Mouse (Mus musculus): ENCODE data around the gene Borcs5. TPM values are rescaled to one million over a fixed set of nuclear protein-coding genes. Genes with fewer than 3 reads are reported as not detected.

The Borcs5 gene
- polyA plus RNA-seq, 1 experiment from 2014 or later: 15.1 TPM

DNA sequence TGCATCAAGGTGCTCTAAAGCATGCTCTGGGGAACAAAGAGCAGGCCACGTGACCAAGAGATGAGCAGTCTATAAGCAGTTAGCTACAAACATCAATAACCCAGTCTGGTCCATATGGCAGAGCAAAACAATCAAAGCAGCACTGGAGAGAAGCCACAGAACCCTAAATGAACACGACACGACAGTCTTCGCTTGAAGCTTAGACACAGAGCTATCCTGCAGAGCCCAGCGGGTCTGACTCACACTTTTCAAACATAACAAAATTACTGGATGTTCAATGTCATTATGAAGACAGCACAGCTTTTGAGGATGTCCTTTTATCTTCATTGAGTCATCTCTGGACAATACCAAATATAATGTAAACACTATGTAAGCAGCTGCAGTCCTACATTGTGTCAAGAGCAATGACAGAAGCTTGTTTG lies 94.5 kb downstream of the Borcs5 start:
- H3K36me3 ChIP-seq (ENCODE audit: control insufficient read depth, insufficient read depth, low read length): peaks cover 12% of the 10 kb centered on the region
- H3K4me2 ChIP-seq (ENCODE audit: low read length): no peak overlapping the region
- H3K9me3 ChIP-seq (ENCODE audit: control insufficient read depth, low read length): no peaks in the 10 kb centered on the region
- DNase-seq (ENCODE audit: low spot score) (no peak), ATAC-seq (replicated peaks; ENCODE audit: low FRiP score, low TSS enrichment, low read depth) (peak; percentile 42; the same call in 1 of the 2 replicates)
- H3K4me3 ChIP-seq (ENCODE audit: low read depth, low read length): no peak overlapping the region
- H3K27ac ChIP-seq (ENCODE audit: low read depth): no peak overlapping the region
- peaks cover 8% of the 10 kb centered on the region for H3K4me1 ChIP-seq (replicated peaks; ENCODE audit: control insufficient read depth, insufficient read depth, low read length)
- no peak overlapping the region for H3K9ac ChIP-seq (ENCODE audit: low read length)
- no peaks in the 10 kb centered on the region for H3K27me3 ChIP-seq (replicated peaks; ENCODE audit: control insufficient read depth, insufficient read depth, low read length)
- WGBS: 36% methylated on average over 5 of the region's 5 CpGs

GRCm38 (mm10) chr6:134736853-134737252 lies 97.5 kb downstream of the Borcs5 start:
- Histone ChIP-seq H3K27me3 (replicated peaks; ENCODE audit: control insufficient read depth, insufficient read depth, low read length) (no peaks in the 10 kb centered on the region), H3K9ac (ENCODE audit: low read length) (no peak overlapping the region)
- ATAC-seq (replicated peaks; ENCODE audit: low FRiP score, low TSS enrichment, low read depth): no peak

GRCm38 (mm10) chr6:134743568-134743967 lies 104.3 kb downstream of the Borcs5 start:
- H3K4me2 ChIP-seq (ENCODE audit: low read length): no peak overlapping the region
- DNase-seq (ENCODE audit: low spot score): no peak
- no peaks in the 10 kb centered on the region for H3K27me3 ChIP-seq (replicated peaks; ENCODE audit: control insufficient read depth, insufficient read depth, low read length)
- peaks cover 13% of the 10 kb centered on the region for H3K36me3 ChIP-seq (ENCODE audit: control insufficient read depth, insufficient read depth, low read length)
- no peak for ATAC-seq (replicated peaks; ENCODE audit: low FRiP score, low TSS enrichment, low read depth)
- H3K9me3 ChIP-seq (ENCODE audit: control insufficient read depth, low read length): no peaks in the 10 kb centered on the region
- H3K4me1 ChIP-seq (replicated peaks; ENCODE audit: control insufficient read depth, insufficient read depth, low read length): no peaks in the 10 kb centered on the region
- no peak overlapping the region for H3K9ac ChIP-seq (ENCODE audit: low read length)
- H3K4me3 ChIP-seq (ENCODE audit: low read depth, low read length): no peak overlapping the region
- no peak overlapping the region for H3K27ac ChIP-seq (ENCODE audit: low read depth)

More at GRCm38 (mm10) chr6:134736853-134737252, 97.5 kb downstream of the Borcs5 start:
- DNase-seq (ENCODE audit: low spot score): no peak
- peaks cover 23% of the 10 kb centered on the region for H3K36me3 ChIP-seq (ENCODE audit: control insufficient read depth, insufficient read depth, low read length)
- 93% methylated on average over 3 of the region's 3 CpGs for WGBS
- no peak overlapping the region for H3K4me2 ChIP-seq (ENCODE audit: low read length)
- no peaks in the 10 kb centered on the region for H3K9me3 ChIP-seq (ENCODE audit: control insufficient read depth, low read length)
- no peak overlapping the region for H3K27ac ChIP-seq (ENCODE audit: low read depth)
- no peak overlapping the region for H3K4me3 ChIP-seq (ENCODE audit: low read depth, low read length)
- H3K4me1 ChIP-seq (replicated peaks; ENCODE audit: control insufficient read depth, insufficient read depth, low read length): peaks cover 5% of the 10 kb centered on the region

DNA sequence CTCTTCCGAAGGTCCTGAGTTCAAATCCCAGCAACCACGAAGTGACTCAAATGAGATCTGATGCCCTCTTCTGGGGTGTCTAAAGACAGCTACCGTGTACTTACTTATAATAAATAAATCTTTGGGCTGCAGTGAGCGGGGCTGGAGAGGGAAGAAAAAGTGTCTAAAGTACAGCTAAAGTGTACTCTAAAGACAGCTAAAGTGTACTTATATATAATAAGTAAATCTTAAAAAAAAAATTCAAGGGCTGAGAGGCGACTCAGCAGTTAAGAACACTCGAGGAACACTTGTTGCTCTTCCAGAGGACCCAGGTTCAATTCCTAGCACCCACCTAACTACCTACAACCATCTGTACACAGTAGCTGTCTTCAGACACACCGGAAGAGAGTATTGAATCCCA lies 106.6 kb downstream of the Borcs5 start:
- Histone ChIP-seq H3K9me3 (ENCODE audit: control insufficient read depth, low read length) (no peaks in the 10 kb centered on the region), H3K27ac (ENCODE audit: low read depth) (no peak overlapping the region), H3K27me3 (replicated peaks; ENCODE audit: control insufficient read depth, insufficient read depth, low read length) (no peaks in the 10 kb centered on the region), H3K4me2 (ENCODE audit: low read length) (no peak overlapping the region), H3K4me1 (replicated peaks; ENCODE audit: control insufficient read depth, insufficient read depth, low read length) (no peaks in the 10 kb centered on the region), H3K4me3 (ENCODE audit: low read depth, low read length) (no peak overlapping the region), H3K9ac (ENCODE audit: low read length) (no peak overlapping the region), H3K36me3 (ENCODE audit: control insufficient read depth, insufficient read depth, low read length) (no peaks in the 10 kb centered on the region)
- no peak for ATAC-seq (replicated peaks; ENCODE audit: low FRiP score, low TSS enrichment, low read depth)
- DNase-seq (ENCODE audit: low spot score): peak; percentile 25
- 91% methylated on average over 7 of the region's 7 CpGs for WGBS

GRCm38 (mm10) chr6:134748126-134748525 lies 108.8 kb downstream of the Borcs5 start:
- Histone ChIP-seq H3K36me3 (ENCODE audit: control insufficient read depth, insufficient read depth, low read length) (0 out of 2 replicates have a peak, but pooled peaks cover 5% of the 10 kb centered on the region), H3K9ac (ENCODE audit: low read length) (no peak overlapping the region), H3K4me3 (ENCODE audit: low read depth, low read length) (no peak overlapping the region), H3K9me3 (ENCODE audit: control insufficient read depth, low read length) (no peaks in the 10 kb centered on the region), H3K4me1 (replicated peaks; ENCODE audit: control insufficient read depth, insufficient read depth, low read length) (no peaks in the 10 kb centered on the region), H3K4me2 (ENCODE audit: low read length) (no peak overlapping the region), H3K27ac (ENCODE audit: low read depth) (no peak overlapping the region), H3K27me3 (replicated peaks; ENCODE audit: control insufficient read depth, insufficient read depth, low read length) (no peaks in the 10 kb centered on the region)
- ATAC-seq (replicated peaks; ENCODE audit: low FRiP score, low TSS enrichment, low read depth): no peak
- no peak for DNase-seq (ENCODE audit: low spot score)
- WGBS: 91% methylated on average over 3 of the region's 3 CpGs

- H3K4me2 ChIP-seq (ENCODE audit: low read length): no peak overlapping the region
- DNase-seq (ENCODE audit: low spot score): no peak
- H3K27me3 ChIP-seq (replicated peaks; ENCODE audit: control insufficient read depth, insufficient read depth, low read length): no peaks in the 10 kb centered on the region
- no peaks in the 10 kb centered on the region for H3K9me3 ChIP-seq (ENCODE audit: control insufficient read depth, low read length)
- peaks cover 11% of the 10 kb centered on the region; the same call in 1 of the 2 replicates for H3K36me3 ChIP-seq (ENCODE audit: control insufficient read depth, insufficient read depth, low read length)
- ATAC-seq (replicated peaks; ENCODE audit: low FRiP score, low TSS enrichment, low read depth): no peak
- no peak overlapping the region for H3K4me3 ChIP-seq (ENCODE audit: low read depth, low read length)
- no peak overlapping the region for H3K27ac ChIP-seq (ENCODE audit: low read depth)
- no peaks in the 10 kb centered on the region for H3K4me1 ChIP-seq (replicated peaks; ENCODE audit: control insufficient read depth, insufficient read depth, low read length)
- 88% methylated on average over 4 of the region's 4 CpGs for WGBS
- H3K9ac ChIP-seq (ENCODE audit: low read length): no peak overlapping the region
Measured at GRCm38 (mm10) chr6:134751087-134751486, 111.8 kb downstream of the Borcs5 start.

DNA sequence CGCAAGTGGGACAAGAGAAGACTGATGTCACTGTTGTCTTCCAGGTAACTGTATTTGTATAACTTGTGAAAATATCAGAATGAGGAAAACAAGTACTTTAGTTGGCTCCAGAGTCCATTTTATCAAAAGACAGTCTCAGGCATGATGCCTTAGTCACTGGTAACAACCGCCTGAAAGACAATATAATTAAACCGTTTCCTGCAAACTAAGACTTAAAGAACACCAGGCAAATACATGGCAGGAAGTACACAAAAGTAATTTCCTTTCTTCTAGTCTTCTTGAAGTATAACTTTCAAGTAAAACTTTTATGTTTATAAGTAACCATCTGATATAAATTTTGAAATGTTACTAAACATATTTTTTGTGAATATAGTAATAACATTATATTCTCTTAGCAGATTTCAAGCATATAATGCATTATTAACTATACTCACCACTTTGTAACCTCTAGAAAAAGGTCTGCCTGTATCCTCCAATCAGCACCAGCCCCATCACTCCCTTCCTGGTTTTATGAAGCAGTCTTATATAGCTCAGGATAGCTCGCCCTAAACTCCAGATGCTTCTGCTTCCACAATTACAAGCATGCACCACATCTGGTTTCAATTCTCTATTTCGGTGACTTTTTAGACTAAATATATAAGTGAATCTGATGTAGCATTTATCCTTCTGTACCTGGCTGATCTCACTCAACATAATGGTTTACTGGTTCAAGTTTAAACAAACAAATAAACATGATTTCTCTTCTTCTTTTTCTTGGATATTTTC lies 112.8 kb downstream of the Borcs5 start:
- H3K4me1 ChIP-seq (replicated peaks; ENCODE audit: control insufficient read depth, insufficient read depth, low read length): no peaks in the 10 kb centered on the region
- H3K36me3 ChIP-seq (ENCODE audit: control insufficient read depth, insufficient read depth, low read length): peaks cover 11% of the 10 kb centered on the region; the same call in 1 of the 2 replicates
- no peaks in the 10 kb centered on the region for H3K27me3 ChIP-seq (replicated peaks; ENCODE audit: control insufficient read depth, insufficient read depth, low read length)
- 83% methylated on average over 5 of the region's 5 CpGs for WGBS
- H3K9ac ChIP-seq (ENCODE audit: low read length): no peak overlapping the region
- no peak for DNase-seq (ENCODE audit: low spot score)
- no peaks in the 10 kb centered on the region for H3K9me3 ChIP-seq (ENCODE audit: control insufficient read depth, low read length)
- no peak overlapping the region for H3K4me2 ChIP-seq (ENCODE audit: low read length)
- H3K4me3 ChIP-seq (ENCODE audit: low read depth, low read length): no peak overlapping the region
- ATAC-seq (replicated peaks; ENCODE audit: low FRiP score, low TSS enrichment, low read depth): no peak
- no peak overlapping the region for H3K27ac ChIP-seq (ENCODE audit: low read depth)

- Histone ChIP-seq H3K9me3 (ENCODE audit: control insufficient read depth, low read length) (no peaks in the 10 kb centered on the region), H3K27me3 (replicated peaks; ENCODE audit: control insufficient read depth, insufficient read depth, low read length) (no peaks in the 10 kb centered on the region), H3K9ac (ENCODE audit: low read length) (no peak overlapping the region), H3K4me3 (ENCODE audit: low read depth, low read length) (no peak overlapping the region), H3K4me2 (ENCODE audit: low read length) (no peak overlapping the region), H3K4me1 (replicated peaks; ENCODE audit: control insufficient read depth, insufficient read depth, low read length) (no peaks in the 10 kb centered on the region), H3K36me3 (ENCODE audit: control insufficient read depth, insufficient read depth, low read length) (peaks cover 15% of the 10 kb centered on the region; the same call in 1 of the 2 replicates), H3K27ac (ENCODE audit: low read depth) (no peak overlapping the region)
- ATAC-seq (replicated peaks; ENCODE audit: low FRiP score, low TSS enrichment, low read depth) (peak; percentile 70; the same call in 1 of the 2 replicates), DNase-seq (ENCODE audit: low spot score) (no peak)
- WGBS: 91% methylated on average over 4 of the region's 4 CpGs
Measured at GRCm38 (mm10) chr6:134753412-134753811, 114.1 kb downstream of the Borcs5 start.

DNA sequence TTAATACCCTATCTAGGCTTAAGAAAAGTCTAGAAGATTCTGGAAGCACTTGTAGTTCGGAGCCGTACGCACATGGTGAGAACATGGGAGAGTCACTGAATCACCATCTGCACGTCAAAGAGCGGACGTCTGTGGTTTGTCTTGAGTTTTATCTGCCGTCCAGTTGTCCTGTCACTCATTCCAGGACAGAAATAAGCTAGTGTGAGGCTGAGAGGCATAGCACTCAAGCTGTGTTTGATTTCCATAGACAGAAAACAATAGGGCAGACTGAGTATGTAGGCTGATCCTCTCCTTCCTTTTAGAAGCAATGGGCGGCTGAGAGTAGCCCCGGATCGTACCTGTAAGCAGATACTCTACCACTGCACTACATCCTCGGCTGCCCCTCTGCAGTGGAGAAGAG lies 114.5 kb downstream of the Borcs5 start:
- peaks cover 18% of the 10 kb centered on the region; the same call in 1 of the 2 replicates for H3K36me3 ChIP-seq (ENCODE audit: control insufficient read depth, insufficient read depth, low read length)
- H3K9me3 ChIP-seq (ENCODE audit: control insufficient read depth, low read length): no peaks in the 10 kb centered on the region
- ATAC-seq (replicated peaks; ENCODE audit: low FRiP score, low TSS enrichment, low read depth) (no peak), DNase-seq (ENCODE audit: low spot score) (no peak)
- H3K4me2 ChIP-seq (ENCODE audit: low read length): no peak overlapping the region
- no peak overlapping the region for H3K27ac ChIP-seq (ENCODE audit: low read depth)
- H3K4me1 ChIP-seq (replicated peaks; ENCODE audit: control insufficient read depth, insufficient read depth, low read length): no peaks in the 10 kb centered on the region
- WGBS: 91% methylated on average over 11 of the region's 11 CpGs
- H3K27me3 ChIP-seq (replicated peaks; ENCODE audit: control insufficient read depth, insufficient read depth, low read length): no peaks in the 10 kb centered on the region
- H3K4me3 ChIP-seq (ENCODE audit: low read depth, low read length): no peak overlapping the region
- no peak overlapping the region for H3K9ac ChIP-seq (ENCODE audit: low read length)
